Mouse (Mus musculus): ENCODE data around the gene Prrt3. TPM values are rescaled to one million over a fixed set of nuclear protein-coding genes. Genes with fewer than 3 reads are reported as not detected.

Prrt3 gene
- polyA plus RNA-seq, 1 experiment from 2014 or later: 0.52 TPM

GRCm38 (mm10) chr6:113508947-113509280 lies 7.2 kb upstream of the Prrt3 start:
- Histone ChIP-seq H3K4me3 (ENCODE audit: low read depth, low read length) (no peak overlapping the region), H3K27ac (ENCODE audit: low read depth, low read length) (no peak overlapping the region), H3K4me1 (replicated peaks; ENCODE audit: control insufficient read depth, insufficient read depth, low read length) (no peaks in the 10 kb centered on the region), H3K9ac (ENCODE audit: low read depth, low read length) (no peak overlapping the region), H3K36me3 (ENCODE audit: control insufficient read depth, insufficient read depth) (peaks cover 8% of the 10 kb centered on the region), H3K27me3 (replicated peaks; ENCODE audit: control insufficient read depth, insufficient read depth, low read length) (no peaks in the 10 kb centered on the region), H3K4me2 (replicated peaks; ENCODE audit: low read depth) (no peak overlapping the region), H3K9me3 (ENCODE audit: control insufficient read depth) (no peaks in the 10 kb centered on the region)
- no peak for ATAC-seq
- WGBS: 60% methylated on average over 5 of the region's 5 CpGs
- no peak for TF ChIP-seq CTCF (IDR thresholded peaks at IDR 0.05; ENCODE audit: low read depth)

- Histone ChIP-seq H3K36me3 (ENCODE audit: control insufficient read depth, insufficient read depth) (peaks cover 3% of the 10 kb centered on the region; the same call in 1 of the 2 replicates), H3K4me3 (ENCODE audit: low read depth, low read length) (no peak overlapping the region), H3K27me3 (replicated peaks; ENCODE audit: control insufficient read depth, insufficient read depth, low read length) (no peaks in the 10 kb centered on the region), H3K27ac (ENCODE audit: low read depth, low read length) (no peak overlapping the region), H3K9ac (ENCODE audit: low read depth, low read length) (no peak overlapping the region), H3K9me3 (ENCODE audit: control insufficient read depth) (no peaks in the 10 kb centered on the region), H3K4me2 (replicated peaks; ENCODE audit: low read depth) (no peak overlapping the region), H3K4me1 (replicated peaks; ENCODE audit: control insufficient read depth, insufficient read depth, low read length) (no peaks in the 10 kb centered on the region)
- ATAC-seq: no peak
- 64% methylated on average over 7 of the region's 7 CpGs for WGBS
- TF ChIP-seq CTCF (IDR thresholded peaks at IDR 0.05; ENCODE audit: low read depth): no peak
These were observed 6.7 kb upstream of the Prrt3 start for GRCm38 (mm10) chr6:113508272-113508946.

GRCm38 (mm10) chr6:113507130-113507529 lies 5.4 kb upstream of the Prrt3 start:
- H3K9ac ChIP-seq (ENCODE audit: low read depth, low read length): no peak overlapping the region
- no peak for TF ChIP-seq CTCF (IDR thresholded peaks at IDR 0.05; ENCODE audit: low read depth)
- no peaks in the 10 kb centered on the region for H3K4me1 ChIP-seq (replicated peaks; ENCODE audit: control insufficient read depth, insufficient read depth, low read length)
- H3K4me3 ChIP-seq (ENCODE audit: low read depth, low read length): no peak overlapping the region
- no peak overlapping the region for H3K4me2 ChIP-seq (replicated peaks; ENCODE audit: low read depth)
- no peak for ATAC-seq
- no peaks in the 10 kb centered on the region for H3K9me3 ChIP-seq (ENCODE audit: control insufficient read depth)
- no peaks in the 10 kb centered on the region for H3K36me3 ChIP-seq (ENCODE audit: control insufficient read depth, insufficient read depth)
- 0 out of 2 replicates have a peak, but pooled peaks cover 2% of the 10 kb centered on the region for H3K27me3 ChIP-seq (replicated peaks; ENCODE audit: control insufficient read depth, insufficient read depth, low read length)
- H3K27ac ChIP-seq (ENCODE audit: low read depth, low read length): no peak overlapping the region

GRCm38 (mm10) chr6:113505689-113506088 lies 4.0 kb upstream of the Prrt3 start:
- Histone ChIP-seq H3K27ac (ENCODE audit: low read depth, low read length) (no peak overlapping the region), H3K27me3 (replicated peaks; ENCODE audit: control insufficient read depth, insufficient read depth, low read length) (peaks cover 16% of the 10 kb centered on the region; the same call in 1 of the 2 replicates), H3K4me3 (ENCODE audit: low read depth, low read length) (no peak overlapping the region), H3K9me3 (ENCODE audit: control insufficient read depth) (no peaks in the 10 kb centered on the region), H3K4me1 (replicated peaks; ENCODE audit: control insufficient read depth, insufficient read depth, low read length) (no peaks in the 10 kb centered on the region), H3K9ac (ENCODE audit: low read depth, low read length) (no peak overlapping the region), H3K36me3 (ENCODE audit: control insufficient read depth, insufficient read depth) (no peaks in the 10 kb centered on the region), H3K4me2 (replicated peaks; ENCODE audit: low read depth) (no peak overlapping the region)
- no peak for ATAC-seq
- TF ChIP-seq CTCF (IDR thresholded peaks at IDR 0.05; ENCODE audit: low read depth): no peak
- WGBS: 71% methylated on average over 1 of the region's 1 CpGs

- no peaks in the 10 kb centered on the region for H3K4me1 ChIP-seq (replicated peaks; ENCODE audit: control insufficient read depth, insufficient read depth, low read length)
- no peak overlapping the region for H3K4me2 ChIP-seq (replicated peaks; ENCODE audit: low read depth)
- H3K27ac ChIP-seq (ENCODE audit: low read depth, low read length): no peak overlapping the region
- 84% methylated on average over 2 of the region's 2 CpGs for WGBS
- H3K9me3 ChIP-seq (ENCODE audit: control insufficient read depth): no peaks in the 10 kb centered on the region
- H3K4me3 ChIP-seq (ENCODE audit: low read depth, low read length): no peak overlapping the region
- no peaks in the 10 kb centered on the region for H3K36me3 ChIP-seq (ENCODE audit: control insufficient read depth, insufficient read depth)
- H3K9ac ChIP-seq (ENCODE audit: low read depth, low read length): no peak overlapping the region
- peaks cover 18% of the 10 kb centered on the region; the same call in 1 of the 2 replicates for H3K27me3 ChIP-seq (replicated peaks; ENCODE audit: control insufficient read depth, insufficient read depth, low read length)
- TF ChIP-seq CTCF (IDR thresholded peaks at IDR 0.05; ENCODE audit: low read depth): no peak
- no peak for ATAC-seq
These were observed 1.1 kb upstream of the Prrt3 start for GRCm38 (mm10) chr6:113502801-113503200.

GRCm38 (mm10) chr6:113499346-113499745 lies 2.4 kb downstream of the Prrt3 start:
- Histone ChIP-seq H3K4me1 (replicated peaks; ENCODE audit: control insufficient read depth, insufficient read depth, low read length) (0 out of 2 replicates have a peak, but pooled peaks cover 6% of the 10 kb centered on the region), H3K9ac (ENCODE audit: low read depth, low read length) (no peak overlapping the region), H3K36me3 (ENCODE audit: control insufficient read depth, insufficient read depth) (no peaks in the 10 kb centered on the region), H3K9me3 (ENCODE audit: control insufficient read depth) (no peaks in the 10 kb centered on the region), H3K27ac (ENCODE audit: low read depth, low read length) (no peak overlapping the region), H3K4me2 (replicated peaks; ENCODE audit: low read depth) (no peak overlapping the region), H3K4me3 (ENCODE audit: low read depth, low read length) (no peak overlapping the region), H3K27me3 (replicated peaks; ENCODE audit: control insufficient read depth, insufficient read depth, low read length) (peaks cover 28% of the 10 kb centered on the region; the same call in 1 of the 2 replicates)
- no peak for TF ChIP-seq CTCF (IDR thresholded peaks at IDR 0.05; ENCODE audit: low read depth)
- no peak for ATAC-seq
- WGBS: 76% methylated on average over 6 of the region's 6 CpGs
